Mouse (Mus musculus) lung, adult 2 months (tissue): ENCODE measurements around the gene Nagk. TPM values are rescaled to one million over a fixed set of nuclear protein-coding genes. Genes with fewer than 3 reads are reported as not detected.
"Not testable (repeated sequence)": the region's sequence is repeated elsewhere in the genome, so short reads cannot be mapped to it uniquely, and the experiment has no call there.

Source experiments
- DNase-seq: peaks from one replicate; pipeline ENCODE4 v3.0.0; 2022
- H3K4me1 ChIP-seq: fragments of 200-500 bp; 2 replicates; pipeline ENCODE4 v1.6.1; 2011; ENCODE audit warnings: low read length; ENCODE audit not compliant: control insufficient read depth, insufficient read depth
- H3K4me3 ChIP-seq: fragments of 200-500 bp; replicated peaks from 2 replicates; pipeline ENCODE3; 2011; ENCODE audit warnings: low read depth, mild to moderate bottlenecking, control low read depth, low read length; ENCODE audit errors: extremely low read depth
- CTCF ChIP-seq: fragments of 200-500 bp; IDR thresholded peaks from 2 replicates; pipeline ENCODE4 v1.5.1; 2011; ENCODE audit warnings: mild to moderate bottlenecking, low read length, control low read depth; ENCODE audit not compliant: insufficient read depth
- POLR2A ChIP-seq: fragments of 200-500 bp; IDR thresholded peaks from 2 replicates; pipeline ENCODE4 v1.6.1; 2011; ENCODE audit warnings: low read depth, mild to moderate bottlenecking, control low read depth, low read length, borderline replicate concordance; ENCODE audit errors: extremely low read depth
- WGBS: fragments of 180-500 bp; shearing (Covaris S2); methylation state at CpG from one replicate; pipeline ENCODE4 v1.1.7; 2018; 5-methylcytosine and 5-hydroxymethylcytosine counted together
- polyA plus RNA-seq: library from polyadenylated mRNA; depleted of rRNA; stranded (reverse); fragments of >200 nt; gene quantifications from 2 replicates; pipeline ENCODE4 v1.2.3, GENCODE M21; 2012

Gene Nagk
- polyA plus RNA-seq, 1 experiment = 27.6 TPM

DNA sequence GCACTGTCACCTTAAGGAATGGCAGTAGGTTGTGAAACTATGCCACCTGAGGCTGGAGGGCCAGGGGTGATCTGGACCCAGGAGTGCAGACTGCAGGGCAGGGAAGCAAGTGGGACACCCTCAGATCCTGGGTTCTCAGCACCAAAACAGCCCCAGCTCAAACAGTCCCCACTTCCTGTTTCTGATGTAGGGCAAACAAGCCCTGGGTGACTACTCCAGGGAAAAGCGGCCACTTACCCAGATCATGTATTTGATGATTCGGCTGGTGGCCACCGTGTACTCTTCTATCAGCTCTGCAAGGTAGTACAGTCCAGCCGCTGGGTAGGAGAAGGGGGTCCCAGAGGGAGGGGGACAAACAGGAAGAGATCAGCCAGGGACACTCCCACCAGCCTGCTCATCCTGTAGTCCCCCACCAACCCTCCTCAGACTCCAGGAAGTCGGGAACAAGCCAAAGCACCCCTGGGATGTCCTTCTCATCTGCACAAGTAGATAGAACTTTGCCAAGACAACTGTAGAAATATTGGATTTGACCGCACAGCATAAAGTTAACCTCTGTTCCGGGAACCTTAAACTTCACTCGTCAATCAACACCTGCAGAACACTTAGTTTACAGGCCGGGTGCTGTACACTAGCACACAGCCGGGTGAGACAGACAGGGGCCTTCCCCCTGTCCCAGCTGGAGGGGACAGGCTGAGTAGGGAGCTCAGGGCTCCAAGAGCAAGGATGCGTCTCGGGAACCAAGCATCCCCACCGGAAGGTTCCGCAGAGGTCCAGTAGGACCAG is 19.8 kb upstream of the Nagk start:
- peaks cover 7% of the 10 kb centered on the region for H3K4me1 ChIP-seq
- under 1% methylated on average over 14 of the region's 14 CpGs for WGBS
- no peak for TF ChIP-seq CTCF
- no peak for TF ChIP-seq POLR2A
- no peak for DNase-seq
- H3K4me3 ChIP-seq = peak overlapping the region; percentile 98

DNA sequence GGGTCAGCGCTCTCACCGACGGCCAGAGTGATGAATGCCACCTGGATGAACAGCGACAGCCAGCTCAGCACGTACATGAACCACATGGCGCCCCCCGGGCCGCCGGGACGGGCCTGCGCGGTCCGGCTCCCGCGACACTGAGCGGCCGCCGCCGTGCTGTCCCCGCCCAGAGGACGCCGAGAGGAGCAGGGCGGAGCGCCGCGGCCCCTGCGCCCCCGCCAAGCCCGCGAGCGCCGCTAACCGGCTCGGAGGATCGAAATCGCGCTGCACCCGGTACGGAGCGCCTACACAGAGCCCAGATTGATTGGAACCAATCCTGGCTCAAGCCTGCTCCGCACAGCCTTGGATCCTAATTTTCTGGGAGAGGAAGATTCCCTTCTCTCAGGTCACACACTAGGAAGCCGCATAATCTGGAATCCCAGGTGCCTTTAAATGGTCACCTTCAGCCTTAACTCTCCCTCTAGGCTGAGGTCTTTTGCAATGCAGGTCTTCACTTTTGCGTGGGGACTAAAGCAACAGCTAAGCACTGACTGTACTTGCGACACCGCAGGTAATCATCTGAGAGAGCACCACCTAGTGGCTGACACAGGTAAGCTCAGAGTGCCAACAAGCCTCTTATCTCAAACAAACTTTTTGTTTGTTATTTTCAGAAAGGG is 19.0 kb upstream of the Nagk start, which contains the start of gene Tex261:
TSS of gene Tex261 (minus strand) at position 176 of the 656 bp plus-strand sequence.
- H3K4me1 ChIP-seq = peaks cover 7% of the 10 kb centered on the region
- TF ChIP-seq POLR2A = peak; percentile 81
- peak; percentile 77 for TF ChIP-seq CTCF
- under 1% methylated on average over 45 of the region's 45 CpGs for WGBS
- peak within 1 kb of the TSS; percentile 98 for H3K4me3 ChIP-seq
- DNase-seq = peak; percentile 85

DNA sequence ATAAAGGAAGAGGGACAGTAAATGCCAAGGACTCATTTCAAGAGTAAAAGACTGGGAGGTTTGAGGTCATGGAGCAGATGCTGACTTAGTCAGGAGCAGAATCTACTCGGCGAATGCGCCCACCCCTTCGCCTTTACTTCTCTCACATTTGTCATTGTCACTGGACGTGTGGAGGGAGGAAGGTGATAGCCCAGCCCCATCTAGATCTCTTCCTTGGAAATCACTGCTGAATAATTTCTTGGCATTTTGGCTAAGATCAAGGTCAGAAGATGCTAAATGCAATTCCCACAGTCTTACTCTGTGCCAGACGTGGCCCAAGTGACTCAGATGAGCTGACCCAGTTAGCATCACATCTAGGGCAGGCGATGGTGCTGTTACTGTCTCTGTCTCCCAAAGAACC is 16.5 kb upstream of the Nagk start:
- WGBS = 86% methylated on average over 7 of the region's 7 CpGs
- no peak overlapping the region for H3K4me3 ChIP-seq
- TF ChIP-seq CTCF (no peak), POLR2A (no peak)
- DNase-seq = no peak
- peaks cover 7% of the 10 kb centered on the region for H3K4me1 ChIP-seq

DNA sequence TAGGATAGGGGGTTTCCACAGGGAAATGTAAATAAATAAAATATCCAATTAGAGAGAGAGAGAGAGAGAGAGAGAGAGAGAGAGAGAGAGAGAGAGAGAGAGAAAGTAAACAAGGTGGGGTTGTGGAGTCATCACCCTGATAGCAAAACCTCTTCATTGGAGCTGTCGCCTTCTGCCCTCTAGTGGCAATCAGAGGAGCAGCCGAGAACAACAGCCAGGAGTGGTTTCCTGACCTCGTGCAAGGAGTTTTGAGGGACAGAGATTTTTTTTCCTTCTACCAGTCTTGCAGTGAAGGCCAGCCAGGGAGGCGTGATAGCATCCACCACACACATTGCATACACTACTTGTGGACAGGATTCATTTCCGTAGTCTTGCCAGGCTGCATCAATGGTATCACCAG is 15.8 kb upstream of the Nagk start:
- WGBS = 7% methylated on average over 5 of the region's 5 CpGs

DNA sequence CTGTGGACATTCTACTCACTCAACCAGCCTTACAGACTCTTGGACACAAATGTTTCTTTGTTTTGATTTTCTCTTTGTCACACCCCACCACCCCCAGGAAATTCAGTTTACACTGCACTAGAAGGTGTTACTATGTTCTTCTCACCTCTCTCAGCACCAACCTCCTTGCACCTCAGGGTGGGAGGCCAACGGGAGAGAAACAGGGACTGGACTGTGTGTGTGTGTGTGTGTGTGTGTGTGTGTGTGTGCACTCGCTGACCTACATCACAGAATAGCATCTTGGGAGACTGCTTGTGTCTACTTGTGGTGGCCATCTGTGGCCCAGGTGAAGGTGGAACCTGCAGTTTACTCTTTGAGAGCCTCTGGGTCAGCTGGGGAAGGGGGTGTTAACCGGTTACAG is 8.4 kb upstream of the Nagk start:
- DNase-seq = no peak
- H3K4me1 ChIP-seq = no peaks in the 10 kb centered on the region
- H3K4me3 ChIP-seq = no peak overlapping the region
- TF ChIP-seq POLR2A = no peak
- TF ChIP-seq CTCF = no peak
- WGBS = 63% methylated on average over 3 of the region's 3 CpGs

More for the DNA sequence above, 15.8 kb upstream of the Nagk start:
- no peak for TF ChIP-seq POLR2A
- peak; percentile 82 for TF ChIP-seq CTCF
- peak; percentile 40 for DNase-seq
- peaks cover 7% of the 10 kb centered on the region for H3K4me1 ChIP-seq
- H3K4me3 ChIP-seq = no peak overlapping the region

DNA sequence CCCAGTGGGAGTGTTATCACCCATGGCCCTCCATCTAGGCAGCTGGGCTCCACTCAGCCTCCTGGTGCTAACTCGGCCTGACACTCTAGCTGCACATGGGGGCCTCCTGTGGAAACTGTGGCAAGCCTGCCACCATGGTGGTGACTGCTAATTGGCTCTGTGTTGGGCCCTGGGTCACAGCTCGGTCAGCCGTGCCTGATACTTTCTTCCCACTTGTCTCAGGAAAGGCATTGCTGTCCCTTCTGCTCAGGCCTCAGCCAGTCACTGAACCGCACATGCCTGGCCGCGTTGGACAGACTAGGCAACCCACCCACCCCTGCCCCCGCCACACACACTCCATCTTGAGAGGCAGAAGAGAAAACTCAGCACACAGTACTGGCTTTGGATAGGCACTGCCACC is 6.2 kb upstream of the Nagk start:
- TF ChIP-seq POLR2A = no peak
- no peak for TF ChIP-seq CTCF
- DNase-seq = no peak
- no peaks in the 10 kb centered on the region for H3K4me1 ChIP-seq
- H3K4me3 ChIP-seq = no peak overlapping the region
- 73% methylated on average over 7 of the region's 7 CpGs for WGBS

DNA sequence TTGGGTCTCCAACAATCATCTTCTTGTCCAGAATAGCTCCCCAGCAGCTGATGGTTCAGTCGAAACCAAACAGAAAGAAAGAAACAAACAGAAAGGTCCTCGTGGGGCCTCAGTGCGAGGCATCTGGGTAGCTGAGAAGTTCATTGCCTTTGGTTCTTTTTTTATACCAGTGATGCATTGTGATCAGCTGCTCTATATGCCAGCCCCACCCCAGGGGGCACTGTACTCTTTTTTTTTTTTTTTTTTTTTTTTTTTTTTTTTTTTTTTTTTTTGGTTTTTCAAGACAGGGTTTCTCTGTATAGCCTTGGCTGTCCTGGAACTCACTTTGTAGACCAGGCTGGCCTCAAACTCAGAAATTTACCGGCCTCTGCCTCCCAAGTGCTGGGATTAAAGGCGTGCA is 4.2 kb upstream of the Nagk start:
- not testable (repeated sequence) for H3K4me1 ChIP-seq, DNase-seq, H3K4me3 ChIP-seq
- WGBS = 85% methylated on average over 5 of the region's 5 CpGs

DNA sequence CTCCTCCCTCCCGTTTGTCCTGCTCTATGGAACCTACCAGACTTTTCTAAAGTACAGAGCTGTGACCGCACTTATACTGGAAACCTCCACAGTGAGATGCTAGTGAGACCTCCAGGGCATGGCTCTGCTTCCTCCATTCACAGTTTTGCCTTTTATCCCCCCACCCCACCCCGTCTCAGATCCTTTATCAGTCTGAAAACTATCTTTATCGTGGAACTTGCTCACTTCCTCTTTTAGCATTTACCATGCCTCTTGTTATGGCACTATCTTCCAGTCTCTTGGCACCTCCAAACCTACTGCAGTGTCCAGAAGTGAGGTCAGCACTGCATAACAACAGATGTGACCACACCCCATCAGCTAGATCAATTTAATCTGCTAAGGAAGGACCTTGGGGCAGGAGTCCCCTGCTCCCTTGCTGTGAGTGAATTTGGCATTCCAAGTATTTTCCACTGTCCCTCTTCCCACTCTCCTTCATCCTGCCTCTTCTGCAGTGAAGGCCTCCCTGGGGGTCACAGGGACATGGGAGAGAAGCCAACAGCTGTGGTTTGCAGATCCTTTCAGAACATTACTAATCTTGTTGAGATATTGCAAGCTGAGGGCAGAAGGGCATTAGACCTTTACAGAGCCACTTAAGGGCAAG is 3.4 kb upstream of the Nagk start:
- TF ChIP-seq POLR2A = no peak
- no peak for TF ChIP-seq CTCF
- H3K4me1 ChIP-seq = no peaks in the 10 kb centered on the region; the same call in 1 of the 2 replicates
- WGBS = 41% methylated on average over 4 of the region's 4 CpGs
- H3K4me3 ChIP-seq = no peak overlapping the region
- DNase-seq = no peak

DNA sequence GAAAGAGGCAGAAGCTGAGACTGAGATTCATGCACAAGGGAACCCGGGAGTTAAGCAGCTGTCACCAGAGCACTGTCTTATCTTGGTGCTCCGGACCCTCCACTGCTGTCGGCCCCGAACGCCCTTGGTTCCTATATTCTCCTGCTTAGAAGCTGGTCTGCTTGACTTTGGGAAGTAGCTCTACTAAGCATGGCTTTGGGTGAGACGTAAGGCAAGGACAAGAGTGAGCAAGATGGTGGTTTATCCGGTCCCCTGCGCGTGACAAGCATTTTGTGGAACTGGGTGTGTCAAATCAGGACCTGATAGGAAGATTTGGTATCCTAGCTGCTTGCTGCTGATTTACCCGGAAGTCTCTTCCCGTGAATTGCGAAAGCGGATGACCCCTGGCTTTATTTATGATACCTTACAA is 714 bp downstream of the Nagk start:
- TF ChIP-seq POLR2A (no peak), CTCF (no peak)
- peak overlapping the region; percentile 91 for H3K4me3 ChIP-seq
- 2% methylated on average over 13 of the region's 13 CpGs for WGBS
- no peaks in the 10 kb centered on the region; the same call in 1 of the 2 replicates for H3K4me1 ChIP-seq
- no peak for DNase-seq

DNA sequence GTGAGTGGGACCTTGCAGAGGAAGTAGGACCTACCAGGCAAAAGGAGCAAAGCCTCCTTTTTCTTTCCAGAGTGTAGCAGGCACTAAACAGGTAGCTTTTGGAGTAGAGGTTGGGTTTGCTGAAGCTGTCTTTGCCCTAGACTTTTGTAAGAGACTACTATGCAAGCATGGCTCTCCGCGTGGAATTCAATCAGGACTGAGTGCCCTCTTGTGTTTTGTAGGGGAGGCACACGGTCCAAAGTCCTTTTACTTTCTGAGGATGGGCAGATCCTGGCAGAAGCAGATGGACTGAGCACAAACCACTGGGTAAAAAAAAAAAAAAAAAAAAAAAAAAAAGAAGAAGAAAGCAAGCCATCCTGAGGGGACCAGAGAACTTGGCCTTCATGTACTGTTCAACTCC is 1.9 kb downstream of the Nagk start:
- no peak for DNase-seq

More for the DNA sequence above, 1.9 kb downstream of the Nagk start:
- TF ChIP-seq POLR2A = no peak
- no peak for TF ChIP-seq CTCF
- Histone ChIP-seq H3K4me3 (no peak overlapping the region), H3K4me1 (no peaks in the 10 kb centered on the region; the same call in 1 of the 2 replicates)
- WGBS = 58% methylated on average over 3 of the region's 3 CpGs
